Mouse (Mus musculus) CH12.LX (cell line): ENCODE data around the gene Dhdds. TPM values are rescaled to one million over a fixed set of nuclear protein-coding genes. Genes with fewer than 3 reads are reported as not detected.
A peak's percentile ranks its signal among the peaks of the same experiment; 100 is the strongest.

Experiments used
- DNase-seq: peaks from one replicate; pipeline ENCODE4 v3.0.0-alpha.2; 2013; ENCODE audit errors: extremely low read depth
- H3K27ac ChIP-seq: 2 replicates; pipeline ENCODE4 v1.5.1; 2012; ENCODE audit warnings: low read depth, mild to moderate bottlenecking, control low read depth, moderate library complexity; ENCODE audit not compliant: insufficient read depth
- H3K27me3 ChIP-seq: replicated peaks from 2 replicates; pipeline ENCODE3; 2012; ENCODE audit warnings: inconsistent platforms
- H3K36me3 ChIP-seq, 2 experiments: replicated peaks in 1 of 2; 2 replicates each; pipeline versions ENCODE3 to v1.6.1; 2012; ENCODE audit warnings: inconsistent platforms in 1 of 2, low read length in 1 of 2, mild to moderate bottlenecking in 1 of 2, mixed read lengths in 1 of 2, moderate library complexity in 1 of 2; ENCODE audit not compliant: control insufficient read depth in 1 of 2, insufficient read depth in 1 of 2
- H3K4me1 ChIP-seq, 2 experiments: 2 replicates each; pipeline ENCODE4 v1.6.1; 2012; ENCODE audit warnings: inconsistent platforms in 1 of 2, moderate library complexity in 1 of 2; ENCODE audit not compliant: insufficient read depth in 2 of 2, control insufficient read depth in 1 of 2
- H3K4me2 ChIP-seq: 2 replicates; pipeline ENCODE4 v1.6.1; 2012; ENCODE audit warnings: low read depth, mild to moderate bottlenecking, control low read depth; ENCODE audit not compliant: poor library complexity, insufficient read depth, severe bottlenecking
- H3K4me3 ChIP-seq, 3 experiments: fragments of 150-350 bp in 1 of 3; sonication (generic) in 1 of 3; replicated peaks in 1 of 3; 2 replicates each; pipeline versions ENCODE3 to v1.5.1; 2011 to 2012; ENCODE audit warnings: low read depth in 2 of 3, low read length in 2 of 3, mild to moderate bottlenecking in 2 of 3, moderate library complexity in 2 of 3, control low read depth in 1 of 3, improper control_type of control experiment in 1 of 3, inconsistent platforms in 1 of 3, mixed read lengths in 1 of 3; ENCODE audit not compliant: poor library complexity in 1 of 3
- H3K79me2 ChIP-seq: replicated peaks from 2 replicates; pipeline ENCODE4 v1.6.1; 2012; ENCODE audit warnings: mild to moderate bottlenecking, moderate library complexity; ENCODE audit not compliant: control insufficient read depth, poor library complexity, insufficient read depth, severe bottlenecking; ENCODE audit errors: extremely low read depth
- H3K9ac ChIP-seq: 2 replicates; pipeline ENCODE4 v1.6.1; 2012; ENCODE audit warnings: low read depth, mild to moderate bottlenecking, control low read depth, moderate library complexity; ENCODE audit not compliant: insufficient read depth
- H3K9me3 ChIP-seq: replicated peaks from 2 replicates; pipeline ENCODE3; 2012; ENCODE audit warnings: low read length, inconsistent platforms, mixed read lengths
- CHD2 ChIP-seq: IDR thresholded peaks from 2 replicates; pipeline ENCODE4 v1.6.1; 2011; ENCODE audit warnings: low read length, improper control_type of control experiment
- ETS1 ChIP-seq: conservative IDR thresholded peaks from 2 replicates; pipeline ENCODE4 v1.6.1; 2012; ENCODE audit warnings: low read depth, mild to moderate bottlenecking, inconsistent platforms, low read length, improper control_type of control experiment, moderate library complexity
- IRF4 ChIP-seq: IDR thresholded peaks from 2 replicates; pipeline ENCODE4 v1.6.1; 2014; ENCODE audit warnings: low read depth, mild to moderate bottlenecking, inconsistent platforms, low read length, improper control_type of control experiment
- JUN ChIP-seq: IDR thresholded peaks from 2 replicates; pipeline ENCODE4 v1.6.1; 2011; ENCODE audit warnings: low read depth, mild to moderate bottlenecking, low read length, improper control_type of control experiment, moderate library complexity; ENCODE audit not compliant: insufficient read depth
- KAT2A ChIP-seq: IDR thresholded peaks from 2 replicates; pipeline ENCODE4 v1.6.1; 2012; ENCODE audit warnings: low read length, improper control_type of control experiment, inconsistent platforms; ENCODE audit not compliant: insufficient replicate concordance
- MEF2A ChIP-seq: IDR thresholded peaks from 2 replicates; pipeline ENCODE4 v1.6.1; 2014; ENCODE audit warnings: low read depth, mild to moderate bottlenecking, inconsistent platforms, low read length, improper control_type of control experiment, borderline replicate concordance
- MXI1 ChIP-seq: IDR thresholded peaks from 2 replicates; pipeline ENCODE4 v1.6.1; 2011; ENCODE audit warnings: mild to moderate bottlenecking, low read depth, low read length, improper control_type of control experiment
- PAX5 ChIP-seq: IDR thresholded peaks from 2 replicates; pipeline ENCODE4 v1.6.1; 2012; ENCODE audit warnings: low read length, inconsistent platforms, mixed read lengths
- POLR2A ChIP-seq: IDR thresholded peaks from 2 replicates; pipeline ENCODE4 v1.6.1; 2011; ENCODE audit warnings: low read depth, mild to moderate bottlenecking, improper control_type of control experiment, low read length
- TBP ChIP-seq: conservative IDR thresholded peaks from 2 replicates; pipeline ENCODE4 v1.6.1; 2011; ENCODE audit warnings: low read depth, low read length, improper control_type of control experiment
- TCF12 ChIP-seq: IDR thresholded peaks from 2 replicates; pipeline ENCODE4 v1.6.1; 2014; ENCODE audit warnings: low read depth, mild to moderate bottlenecking, inconsistent platforms, low read length, improper control_type of control experiment
- USF2 ChIP-seq: conservative IDR thresholded peaks from 2 replicates; pipeline ENCODE4 v1.6.1; 2011; ENCODE audit warnings: low read depth, low read length, improper control_type of control experiment
- ZC3H11A ChIP-seq: IDR thresholded peaks from 2 replicates; pipeline ENCODE4 v1.6.1; 2012; ENCODE audit warnings: low read depth, mild to moderate bottlenecking, inconsistent platforms, low read length, improper control_type of control experiment
- dilution Hi-C: fragments of 300-500 bp; cut with MboI; formaldehyde crosslinking; loops from 2 replicates; pipeline ENCODE4 v1.14.3; 2020; ENCODE audit warnings: low sequenced_read_pairs; ENCODE audit not compliant: extremely low pct_unique_long_range_greater_than_20kb, extremely low pct_ligation_motif_present
- in situ Hi-C: fragments of 300-500 bp; cut with MboI; formaldehyde crosslinking; loops from 3 replicates; pipeline ENCODE4 v1.14.3; 2019; ENCODE audit warnings: low sequenced_read_pairs, low pct_ligation_motif_present, low pct_unique_long_range_greater_than_20kb, mixed read lengths
- polyA plus RNA-seq: library from polyadenylated mRNA; unstranded; fragments of >175 nt; gene quantifications from 2 replicates; pipeline ENCODE4 v1.2.1, GENCODE M21; 2012; ENCODE audit warnings: low read depth; ENCODE audit not compliant: insufficient read length
- total RNA-seq, 2 experiments: library from RNA; depleted of rRNA; stranded (reverse); fragments of 300-350 nt in 1 of 2; fragments of >200 nt in 1 of 2; gene quantifications; 2 replicates each; pipeline ENCODE4 v1.2.3; 2012 to 2014

Gene Dhdds
- total and polyA plus RNA-seq, 3 experiments: 12.9 to 33.1 (median 29.4) TPM

GRCm38 (mm10) chr4:134009709-134010108 is 9.0 kb upstream of the Dhdds start:
- H3K79me2 ChIP-seq: no peaks in the 10 kb centered on the region
- H3K4me1 ChIP-seq: peaks cover 0 to 6% of the 10 kb centered on the region in 2 experiments; a peak in 3 of 4 replicates
- no peak for TF ChIP-seq IRF4
- no peak for TF ChIP-seq MXI1
- TF ChIP-seq TCF12: no peak
- no peak for TF ChIP-seq POLR2A
- no peak for TF ChIP-seq TBP
- no peak for TF ChIP-seq PAX5
- no peak for TF ChIP-seq KAT2A
- TF ChIP-seq CHD2: no peak
- TF ChIP-seq JUN: no peak
- TF ChIP-seq ZC3H11A: no peak
- DNase-seq: no peak
- no peaks in the 10 kb centered on the region for H3K36me3 ChIP-seq
- H3K9me3 ChIP-seq: no peaks in the 10 kb centered on the region
- peaks cover 10% of the 10 kb centered on the region for H3K27me3 ChIP-seq
- H3K27ac ChIP-seq: no peak overlapping the region
- no peak overlapping the region for H3K4me2 ChIP-seq
- in situ Hi-C loops: loop anchor here (10.0 kb wide), 1 partner anchor 65 kb away; no protein-coding TSS in a partner anchor
- dilution Hi-C loops: no loop called here
- no peak overlapping the region for H3K4me3 ChIP-seq
- no peak overlapping the region for H3K9ac ChIP-seq

- H3K4me1 ChIP-seq: peaks cover 0 to 6% of the 10 kb centered on the region in 2 experiments; a peak in 3 of 4 replicates
- H3K79me2 ChIP-seq: no peaks in the 10 kb centered on the region
- H3K4me2 ChIP-seq: no peak overlapping the region
- in situ Hi-C loops (no loop called here), dilution Hi-C loops (no loop called here)
- H3K36me3 ChIP-seq: no peaks in the 10 kb centered on the region
- H3K27ac ChIP-seq: no peak overlapping the region
- no peak for DNase-seq
- peaks cover 15% of the 10 kb centered on the region for H3K27me3 ChIP-seq
- H3K4me3 ChIP-seq: no peak overlapping the region
- H3K9ac ChIP-seq: no peak overlapping the region
- H3K9me3 ChIP-seq: no peaks in the 10 kb centered on the region
- TF ChIP-seq ETS1: no peak
- TF ChIP-seq USF2: no peak
Observed at GRCm38 (mm10) chr4:134006845-134007244, 6.1 kb upstream of the Dhdds start.

- H3K9ac ChIP-seq: no peak overlapping the region
- H3K4me2 ChIP-seq: no peak overlapping the region
- dilution Hi-C loops: no loop called here
- peaks cover 15% of the 10 kb centered on the region for H3K27me3 ChIP-seq
- no peaks in the 10 kb centered on the region for H3K9me3 ChIP-seq
- H3K36me3 ChIP-seq: no peaks in the 10 kb centered on the region
- H3K4me1 ChIP-seq: peaks cover 0 to 13% of the 10 kb centered on the region in 2 experiments; a peak in 3 of 4 replicates
- peak; percentile 31 for DNase-seq
- TF ChIP-seq KAT2A: no peak
- TF ChIP-seq IRF4: 0 out of 2 replicates have a peak, but pooled peaks have one; percentile 19
- TF ChIP-seq MEF2A: no peak
- no peaks in the 10 kb centered on the region for H3K79me2 ChIP-seq
- in situ Hi-C loops: no loop called here
- no peak overlapping the region for H3K27ac ChIP-seq
- H3K4me3 ChIP-seq: no peak overlapping the region
Observed at GRCm38 (mm10) chr4:134005581-134006358, 5.1 kb upstream of the Dhdds start.
